Mouse (Mus musculus): ENCODE results near the gene Scrn1. TPM values are rescaled to one million over a fixed set of nuclear protein-coding genes. Genes with fewer than 3 reads are reported as not detected.

The Scrn1 gene
- polyA plus RNA-seq, 1 experiment from 2014 or later, result 8.6 TPM

GRCm38 (mm10) chr6:54485435-54485901 lies 80.8 kb downstream of the Scrn1 start:
- Histone ChIP-seq H3K9me3 (replicated peaks) (no peaks in the 10 kb centered on the region), H3K9ac (0 out of 2 replicates have a peak overlapping the region, but pooled peaks have one; percentile 17), H3K27me3 (peaks cover 12% of the 10 kb centered on the region; the same call in 1 of the 2 replicates), H3K4me3 (replicated peaks) (peak overlapping the region; percentile 34), H3K4me2 (peak overlapping the region; percentile 64), H3K4me1 (peaks cover 18% of the 10 kb centered on the region), H3K36me3 (no peaks in the 10 kb centered on the region), H3K27ac (peak overlapping the region; percentile 54; the same call in 1 of the 2 replicates)
- peak; percentile 63 for ATAC-seq (replicated peaks; ENCODE audit: low FRiP score)
- 3% methylated on average over 17 of the region's 25 CpGs for WGBS

- peaks cover 12% of the 10 kb centered on the region; the same call in 1 of the 2 replicates for H3K27me3 ChIP-seq
- H3K9me3 ChIP-seq (replicated peaks), result no peaks in the 10 kb centered on the region
- no peak overlapping the region for H3K9ac ChIP-seq
- peak overlapping the region; percentile 54; the same call in 1 of the 2 replicates for H3K27ac ChIP-seq
- H3K4me3 ChIP-seq (replicated peaks), result peak overlapping the region; percentile 34
- peak; percentile 79 for ATAC-seq (replicated peaks; ENCODE audit: low FRiP score)
- WGBS, result 14% methylated on average over 11 of the region's 12 CpGs
- peak overlapping the region; percentile 64 for H3K4me2 ChIP-seq
- H3K4me1 ChIP-seq, result peaks cover 18% of the 10 kb centered on the region
- no peaks in the 10 kb centered on the region for H3K36me3 ChIP-seq
Measured at GRCm38 (mm10) chr6:54485000-54485399, 81.3 kb downstream of the Scrn1 start.

GRCm38 (mm10) chr6:54481390-54482112 lies 84.7 kb downstream of the Scrn1 start:
- Histone ChIP-seq H3K36me3 (no peaks in the 10 kb centered on the region), H3K9me3 (replicated peaks) (no peaks in the 10 kb centered on the region), H3K27ac (no peak overlapping the region), H3K4me2 (no peak overlapping the region), H3K9ac (no peak overlapping the region), H3K4me1 (peaks cover 18% of the 10 kb centered on the region), H3K27me3 (peaks cover 10% of the 10 kb centered on the region; the same call in 1 of the 2 replicates), H3K4me3 (replicated peaks) (no peak overlapping the region)
- no peak for ATAC-seq (replicated peaks; ENCODE audit: low FRiP score)
- 62% methylated on average over 15 of the region's 15 CpGs for WGBS

GRCm38 (mm10) chr6:54478646-54479324 lies 87.5 kb downstream of the Scrn1 start:
- Histone ChIP-seq H3K9ac (no peak overlapping the region), H3K9me3 (replicated peaks) (no peaks in the 10 kb centered on the region), H3K4me3 (replicated peaks) (no peak overlapping the region), H3K36me3 (no peaks in the 10 kb centered on the region), H3K27me3 (no peaks in the 10 kb centered on the region; the same call in 1 of the 2 replicates), H3K27ac (no peak overlapping the region), H3K4me2 (no peak overlapping the region), H3K4me1 (peaks cover 16% of the 10 kb centered on the region)
- 78% methylated on average over 5 of the region's 5 CpGs for WGBS
- no peak for ATAC-seq (replicated peaks; ENCODE audit: low FRiP score)

DNA sequence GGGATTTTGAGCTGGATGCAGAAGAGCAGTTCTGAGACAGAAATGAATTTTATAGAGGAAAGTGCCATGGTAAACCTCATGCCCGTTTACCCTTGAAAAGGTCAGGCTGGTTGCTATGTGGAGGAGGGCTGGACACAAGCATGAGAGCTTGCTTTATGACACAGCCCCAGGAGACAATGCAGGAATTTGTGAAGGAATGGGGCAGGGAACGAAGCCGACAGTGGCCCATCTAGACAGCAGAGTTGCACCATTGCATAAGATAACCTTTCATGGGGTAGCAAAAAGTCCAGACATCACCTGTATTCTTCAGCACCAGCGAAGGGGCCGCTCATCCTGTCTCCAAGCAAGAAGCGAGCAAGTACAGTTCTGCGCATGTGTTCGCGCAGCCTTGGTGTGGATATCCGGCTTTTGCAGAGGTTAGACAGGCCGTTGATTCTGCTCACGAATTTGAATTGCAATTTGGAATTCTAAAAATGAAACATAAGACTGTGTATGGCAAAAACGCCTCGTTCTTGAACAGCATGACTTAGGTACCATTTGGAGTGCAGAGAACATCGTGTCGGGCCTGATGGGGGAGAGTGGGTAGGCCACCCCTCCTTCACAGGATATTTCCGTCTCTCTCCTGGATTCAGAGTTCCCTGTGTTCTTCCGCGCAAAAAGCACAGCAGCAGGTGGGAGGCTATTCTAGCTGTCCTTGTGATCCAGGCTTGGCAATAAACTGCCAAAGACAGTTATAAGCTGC lies 90.2 kb downstream of the Scrn1 start:
- Histone ChIP-seq H3K9me3 (replicated peaks) (no peaks in the 10 kb centered on the region), H3K27ac (no peak overlapping the region), H3K4me2 (no peak overlapping the region), H3K4me1 (peaks cover 13% of the 10 kb centered on the region), H3K27me3 (no peaks in the 10 kb centered on the region), H3K4me3 (replicated peaks) (no peak overlapping the region), H3K36me3 (no peaks in the 10 kb centered on the region), H3K9ac (no peak overlapping the region)
- ATAC-seq (replicated peaks; ENCODE audit: low FRiP score), result no peak
- 73% methylated on average over 19 of the region's 19 CpGs for WGBS

DNA sequence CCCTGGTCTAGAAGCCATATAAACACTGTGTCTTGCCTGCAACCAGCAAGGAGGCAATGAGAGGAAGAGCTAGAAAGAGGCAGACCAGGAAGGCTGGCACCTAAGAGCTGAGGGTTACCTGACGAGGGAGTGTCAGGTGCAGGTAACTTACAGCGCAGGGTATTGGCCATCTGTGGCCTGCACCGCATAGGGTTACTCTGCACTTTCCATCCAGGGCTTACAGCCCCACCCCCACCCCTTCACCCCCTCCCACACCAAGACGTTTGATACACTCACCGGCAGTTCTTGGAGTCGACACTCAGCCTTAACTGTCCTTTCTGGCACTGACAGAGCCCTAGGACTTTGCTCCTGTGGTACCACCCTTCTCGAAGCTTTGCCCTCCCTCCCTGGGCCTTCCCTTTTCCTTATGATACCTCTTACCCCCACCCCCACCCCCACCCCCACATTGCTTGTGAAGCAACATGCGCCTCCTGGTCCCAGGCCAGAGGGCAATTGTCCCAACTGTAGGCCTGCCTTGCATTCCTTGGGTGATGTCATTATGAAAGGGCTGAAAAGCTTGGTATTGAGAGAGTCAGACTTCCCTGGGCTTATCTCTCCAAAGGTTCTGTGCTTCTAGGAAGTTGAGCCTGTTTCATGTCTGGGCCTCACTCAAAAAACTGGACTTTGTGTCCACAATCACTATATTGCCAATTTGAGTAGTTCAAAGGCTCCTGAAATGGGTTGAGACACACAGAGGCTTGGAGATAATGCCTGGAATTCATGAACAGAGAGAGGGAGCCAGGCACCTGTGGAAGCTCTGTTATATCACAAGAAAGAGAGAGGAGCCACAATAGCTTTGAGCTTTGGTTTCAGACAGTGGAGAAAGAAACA lies 93.2 kb downstream of the Scrn1 start:
- Histone ChIP-seq H3K27ac (no peak overlapping the region), H3K27me3 (no peaks in the 10 kb centered on the region), H3K36me3 (no peaks in the 10 kb centered on the region), H3K9ac (no peak overlapping the region), H3K9me3 (replicated peaks) (no peaks in the 10 kb centered on the region), H3K4me2 (no peak overlapping the region), H3K4me3 (replicated peaks) (no peak overlapping the region), H3K4me1 (peaks cover 21% of the 10 kb centered on the region)
- no peak for ATAC-seq (replicated peaks; ENCODE audit: low FRiP score)
- WGBS, result 61% methylated on average over 8 of the region's 8 CpGs

DNA sequence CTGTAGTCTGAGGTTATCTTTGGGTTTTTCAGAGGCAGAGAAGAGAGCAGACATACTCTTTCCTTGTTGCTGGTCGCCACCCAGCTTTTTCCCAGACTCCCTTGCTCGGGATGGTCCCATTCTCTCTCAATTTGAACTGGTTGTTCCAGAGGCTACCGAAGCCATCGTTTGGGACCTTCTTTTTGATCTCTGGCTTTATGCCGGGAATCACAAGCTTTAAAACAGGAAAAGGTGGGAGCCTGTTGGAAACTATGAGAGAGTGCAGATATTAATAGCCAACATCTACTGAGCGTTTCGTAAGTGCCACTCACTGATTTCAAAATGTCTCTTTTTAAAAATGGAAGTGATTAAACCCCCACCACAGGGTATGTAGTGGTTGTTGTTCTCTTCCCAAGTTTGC lies 94.4 kb downstream of the Scrn1 start:
- no peaks in the 10 kb centered on the region for H3K36me3 ChIP-seq
- ATAC-seq (replicated peaks; ENCODE audit: low FRiP score), result no peak

DNA sequence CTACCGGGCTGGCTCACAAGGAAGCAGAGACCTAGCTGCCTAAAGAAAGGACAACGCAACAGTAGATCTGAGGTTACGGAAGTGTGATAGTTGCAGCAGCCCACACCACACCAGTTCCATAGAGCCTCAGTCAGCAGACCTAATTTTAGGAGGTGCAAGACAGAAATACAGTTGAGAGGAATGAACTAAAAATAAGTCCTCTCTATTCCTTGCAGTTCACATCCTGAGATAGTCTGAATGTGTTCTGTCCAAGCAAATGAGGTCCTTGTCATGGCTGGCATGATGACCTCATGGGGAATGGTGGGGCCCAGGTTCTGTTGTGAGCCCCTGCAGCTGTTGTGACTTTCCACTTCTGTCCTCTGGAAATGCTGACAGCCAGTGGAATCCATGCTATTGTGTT lies 98.9 kb downstream of the Scrn1 start:
- H3K4me2 ChIP-seq, result no peak overlapping the region
- H3K36me3 ChIP-seq, result no peaks in the 10 kb centered on the region
- WGBS, result 85% methylated on average over 3 of the region's 3 CpGs
- 0 out of 2 replicates have a peak, but pooled peaks cover 8% of the 10 kb centered on the region for H3K4me1 ChIP-seq
- ATAC-seq (replicated peaks; ENCODE audit: low FRiP score), result no peak
- H3K4me3 ChIP-seq (replicated peaks), result no peak overlapping the region
- H3K9me3 ChIP-seq (replicated peaks), result no peaks in the 10 kb centered on the region
- H3K27me3 ChIP-seq, result no peaks in the 10 kb centered on the region
- no peak overlapping the region for H3K9ac ChIP-seq
- no peak overlapping the region for H3K27ac ChIP-seq

More for the DNA sequence above, 94.4 kb downstream of the Scrn1 start:
- Histone ChIP-seq H3K9me3 (replicated peaks) (no peaks in the 10 kb centered on the region), H3K9ac (no peak overlapping the region), H3K4me3 (replicated peaks) (no peak overlapping the region), H3K27ac (no peak overlapping the region), H3K27me3 (no peaks in the 10 kb centered on the region), H3K4me2 (no peak overlapping the region), H3K4me1 (peaks cover 21% of the 10 kb centered on the region)
- 72% methylated on average over 7 of the region's 7 CpGs for WGBS

GRCm38 (mm10) chr6:54464926-54465325 lies 101.4 kb downstream of the Scrn1 start:
- no peaks in the 10 kb centered on the region for H3K36me3 ChIP-seq
- no peak overlapping the region for H3K4me3 ChIP-seq (replicated peaks)
- H3K27me3 ChIP-seq, result no peaks in the 10 kb centered on the region
- no peak overlapping the region for H3K4me2 ChIP-seq
- no peak overlapping the region for H3K9ac ChIP-seq
- WGBS, result 83% methylated on average over 4 of the region's 4 CpGs
- no peak for ATAC-seq (replicated peaks; ENCODE audit: low FRiP score)
- no peaks in the 10 kb centered on the region for H3K9me3 ChIP-seq (replicated peaks)
- H3K4me1 ChIP-seq, result 0 out of 2 replicates have a peak, but pooled peaks cover 3% of the 10 kb centered on the region
- H3K27ac ChIP-seq, result no peak overlapping the region

GRCm38 (mm10) chr6:54463701-54464458 lies 102.4 kb downstream of the Scrn1 start:
- Histone ChIP-seq H3K9me3 (replicated peaks) (no peaks in the 10 kb centered on the region), H3K9ac (no peak overlapping the region), H3K4me2 (no peak overlapping the region), H3K4me1 (0 out of 2 replicates have a peak, but pooled peaks cover 2% of the 10 kb centered on the region), H3K27me3 (no peaks in the 10 kb centered on the region), H3K36me3 (no peaks in the 10 kb centered on the region), H3K4me3 (replicated peaks) (no peak overlapping the region), H3K27ac (no peak overlapping the region)
- no peak for ATAC-seq (replicated peaks; ENCODE audit: low FRiP score)
- WGBS, result 67% methylated on average over 8 of the region's 8 CpGs

All from kidney, embryonic 15.5 days (tissue).